Mouse (Mus musculus) cerebellum, adult 11 months (tissue): Measurements from ENCODE around the gene Cwc22.

Experiments
- DNase-seq: peaks from one replicate; pipeline ENCODE4 v3.0.0; 2022

Gene Cwc22

DNA sequence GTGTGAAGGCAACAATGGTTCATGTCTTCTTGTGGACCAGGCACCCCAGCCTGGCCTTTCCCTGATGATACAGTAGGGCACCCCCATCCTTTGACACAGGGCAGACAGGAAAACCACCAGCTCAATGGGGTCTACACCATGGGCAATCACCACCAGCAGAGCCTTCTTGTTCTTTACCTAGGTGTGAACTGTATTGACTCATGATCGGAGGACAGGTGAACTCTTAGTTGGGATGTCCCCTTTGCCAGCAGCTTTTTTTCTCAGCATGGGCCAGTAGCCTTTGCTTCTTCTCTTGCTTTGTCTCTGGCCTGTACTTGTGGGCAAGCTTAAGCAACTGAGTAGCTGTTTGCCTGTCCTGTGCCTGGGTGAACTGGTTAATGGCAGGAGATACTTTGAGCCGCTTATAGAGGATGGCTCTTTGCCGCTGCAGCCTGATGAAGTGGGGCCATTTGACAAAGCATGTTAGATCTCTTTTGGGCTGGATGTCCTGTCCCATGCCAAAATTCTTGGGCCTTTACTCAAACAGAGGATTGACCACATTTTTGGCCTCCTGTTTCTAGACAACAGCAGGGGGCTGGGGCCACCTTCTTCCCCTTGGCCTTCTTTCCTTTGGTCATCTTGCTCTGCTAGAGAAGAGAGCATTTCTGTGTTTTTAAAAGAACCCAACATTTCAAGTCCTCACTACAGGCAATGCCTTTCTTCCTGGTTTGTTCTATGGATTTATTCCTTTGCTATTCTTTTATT lies 16.4 kb upstream of the Cwc22 start:
- no peak for DNase-seq

DNA sequence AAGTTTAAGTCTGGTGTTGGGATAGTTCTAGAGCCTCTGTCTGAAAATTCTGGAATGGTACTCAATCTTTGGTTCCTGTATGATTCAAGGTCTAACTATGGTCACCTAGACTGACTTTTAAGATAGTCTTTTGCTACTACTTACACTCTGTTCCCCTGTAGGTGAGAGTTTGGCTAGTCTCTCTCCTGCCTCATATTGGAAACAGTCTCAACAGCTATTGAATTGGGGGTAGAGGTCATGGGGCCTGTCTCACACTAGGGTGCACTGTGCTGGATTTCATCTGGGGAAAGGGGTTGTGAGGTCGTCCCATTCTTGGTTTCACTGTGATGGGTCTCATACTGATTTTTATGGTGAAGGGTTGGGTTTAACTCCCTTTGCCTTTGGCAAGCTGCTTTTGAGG lies 15.1 kb upstream of the Cwc22 start:
- DNase-seq = no peak

DNA sequence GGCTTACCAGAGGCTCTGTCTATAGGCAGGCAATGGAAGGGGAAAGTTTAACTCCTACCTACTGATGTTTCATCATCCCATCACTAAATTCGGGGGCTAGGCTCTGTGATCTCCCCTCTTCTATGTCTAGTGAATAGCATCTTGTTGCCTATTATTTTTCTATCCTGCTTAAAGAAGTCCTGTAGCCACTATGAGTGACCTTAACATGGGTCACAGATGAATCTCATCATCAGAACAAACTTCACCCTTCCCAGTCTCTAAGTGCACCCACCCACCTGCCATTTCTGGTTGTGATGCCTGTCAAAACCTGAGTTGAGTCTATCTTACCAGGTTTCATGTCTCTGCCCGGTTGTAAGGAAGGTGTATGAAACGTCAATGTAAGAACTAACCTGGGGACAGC lies 14.5 kb upstream of the Cwc22 start:
- DNase-seq = no peak

DNA sequence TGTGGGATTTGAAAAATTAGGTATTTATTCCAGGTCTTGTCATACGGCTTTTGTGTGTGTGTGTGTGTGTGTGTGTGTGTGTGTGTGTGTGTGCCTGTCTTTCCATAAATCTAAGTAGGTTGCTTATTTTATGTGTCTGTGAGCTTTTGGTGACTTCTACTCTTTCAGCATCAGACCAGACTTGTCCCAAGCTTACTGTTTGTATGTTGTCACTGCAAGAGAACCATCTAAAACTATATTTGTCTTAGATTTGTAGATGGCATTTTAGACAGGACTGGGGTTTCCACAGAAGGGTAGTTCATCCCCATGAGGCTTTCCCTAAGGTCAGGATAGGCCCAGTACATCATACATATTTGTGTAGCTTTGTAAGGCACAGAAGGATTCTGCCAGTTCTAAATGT lies 13.2 kb upstream of the Cwc22 start:
- no peak for DNase-seq

DNA sequence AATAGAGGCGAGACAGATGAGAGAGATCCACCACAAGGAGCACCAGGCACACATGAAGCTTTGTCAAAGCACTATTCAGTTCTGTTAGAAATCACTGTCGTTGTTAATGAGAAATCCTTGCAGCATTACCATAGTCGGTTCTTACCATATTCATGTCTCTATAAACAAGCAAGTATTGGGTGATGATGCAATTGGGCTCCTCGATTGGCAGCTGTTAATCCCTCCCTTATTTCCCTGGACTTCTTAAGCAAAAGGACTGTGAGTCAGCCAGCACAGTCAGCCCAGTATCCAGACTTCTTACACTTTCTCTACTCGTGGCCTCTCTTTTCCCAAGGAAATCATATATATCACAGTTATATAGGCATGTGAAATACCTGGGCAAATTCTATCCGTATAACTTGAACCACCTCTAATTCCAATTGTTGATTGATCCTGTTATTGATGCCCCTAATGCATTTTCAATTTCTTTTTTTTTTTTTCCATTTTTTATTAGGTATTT lies 5.3 kb upstream of the Cwc22 start:
- DNase-seq = no peak

DNA sequence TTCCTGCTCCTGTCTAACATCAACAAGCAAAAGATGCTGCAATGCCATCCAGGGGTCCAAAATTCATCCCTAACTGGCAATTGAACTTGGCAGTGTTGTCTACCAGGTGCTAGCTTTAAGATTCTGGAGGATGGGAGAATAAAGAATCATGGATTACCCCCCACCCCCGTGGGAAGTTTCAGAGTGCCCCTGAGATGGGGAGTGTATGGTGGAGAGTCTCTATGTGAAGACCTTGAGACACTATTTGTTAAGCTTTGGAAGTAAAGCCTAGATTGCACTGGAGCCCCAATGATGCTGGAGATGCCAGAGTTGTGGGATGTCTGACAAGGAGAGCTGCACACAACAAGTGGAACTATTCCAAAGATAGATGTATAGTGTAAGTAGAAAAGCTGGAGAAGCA lies 3.9 kb upstream of the Cwc22 start:
- no peak for DNase-seq

DNA sequence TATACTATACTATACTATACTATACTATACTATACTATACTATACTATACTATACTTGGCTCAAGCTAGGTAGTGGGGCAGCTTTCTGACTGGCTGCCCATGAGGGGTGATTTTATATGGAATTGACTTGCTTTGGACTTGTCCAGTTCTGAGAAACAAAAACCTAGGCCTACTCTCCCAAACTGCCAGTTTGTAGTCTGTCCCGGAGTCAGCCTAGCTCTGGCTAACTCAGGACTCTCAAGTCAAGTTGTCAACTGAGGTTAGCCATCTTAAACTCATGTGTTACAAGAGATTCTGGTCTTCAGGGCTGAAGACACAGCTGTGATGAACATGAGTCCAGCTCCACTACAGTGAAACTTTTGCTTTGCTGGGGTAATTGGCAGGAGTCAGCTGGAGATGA lies 3.3 kb upstream of the Cwc22 start:
- DNase-seq = no peak

DNA sequence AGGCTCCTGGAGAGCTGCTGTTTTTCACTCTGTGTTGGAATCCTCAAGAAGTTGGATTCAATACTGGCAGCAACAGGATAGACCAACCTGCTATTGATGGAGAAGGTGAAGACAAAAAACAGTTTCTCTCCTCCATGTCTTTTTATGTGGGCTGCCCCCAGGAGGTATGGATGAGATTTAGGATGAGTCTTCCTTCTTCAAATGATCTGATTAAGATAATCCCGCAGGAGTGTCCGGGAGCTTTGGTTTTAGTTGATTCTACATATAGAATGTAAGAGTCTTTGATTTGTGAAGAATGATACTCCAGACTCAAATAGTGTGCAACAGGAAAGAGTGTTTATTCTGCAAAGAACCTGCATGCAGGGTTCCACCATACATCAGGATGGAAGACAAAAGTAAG lies 2.7 kb upstream of the Cwc22 start:
- no peak for DNase-seq

DNA sequence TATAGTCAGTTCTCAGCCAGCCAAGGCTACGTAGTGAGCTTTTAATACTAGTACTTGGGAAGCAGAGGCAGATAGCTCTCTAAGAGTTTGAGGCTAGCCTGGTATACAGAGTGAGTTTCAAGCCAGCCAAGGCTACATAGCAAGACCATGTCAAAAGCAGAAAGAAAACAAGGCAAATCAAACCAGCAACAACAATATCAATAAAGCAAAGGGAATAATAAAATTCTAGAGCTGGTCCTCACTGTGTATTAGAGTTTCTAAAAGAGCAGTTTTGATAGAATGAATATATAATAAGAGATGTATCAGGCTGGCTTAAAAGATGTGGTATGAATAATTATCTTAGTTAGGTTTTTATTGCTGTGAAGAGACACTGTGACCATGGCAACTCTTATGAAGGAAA lies 2.0 kb upstream of the Cwc22 start:
- DNase-seq = no peak

DNA sequence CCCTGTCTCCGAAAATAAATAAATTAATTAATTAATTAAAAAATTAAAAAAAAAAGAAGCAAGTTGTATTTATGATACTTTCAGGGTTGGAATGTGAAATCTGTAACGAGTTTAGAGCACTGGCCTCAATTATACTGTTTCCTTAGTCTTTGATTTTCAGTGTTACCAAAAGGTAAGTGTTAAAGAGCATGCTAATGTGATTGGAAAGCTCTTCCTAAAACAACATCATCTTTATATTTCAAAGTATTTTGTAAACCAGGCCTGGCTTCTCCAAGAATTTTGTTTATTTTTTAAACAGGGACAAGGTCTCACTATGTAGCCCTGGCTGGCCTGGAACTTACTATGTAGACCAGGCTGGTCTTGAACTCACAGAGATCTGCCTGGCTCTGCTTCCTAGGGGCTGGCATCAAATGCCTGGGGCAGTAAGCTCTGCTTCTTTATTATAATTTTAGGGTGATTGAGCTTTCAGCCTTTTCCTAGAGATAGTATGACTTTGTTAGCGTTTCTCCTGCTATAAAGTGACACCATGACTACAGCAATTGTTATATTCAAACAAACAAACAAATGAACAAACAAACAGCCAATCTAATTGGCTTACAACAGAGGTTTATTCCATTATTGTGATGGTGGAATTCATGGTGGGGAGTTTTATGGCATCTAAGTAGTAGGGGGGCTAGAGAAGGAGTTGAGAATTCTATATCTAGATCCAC lies 1.1 kb upstream of the Cwc22 start:
- DNase-seq = no peak

DNA sequence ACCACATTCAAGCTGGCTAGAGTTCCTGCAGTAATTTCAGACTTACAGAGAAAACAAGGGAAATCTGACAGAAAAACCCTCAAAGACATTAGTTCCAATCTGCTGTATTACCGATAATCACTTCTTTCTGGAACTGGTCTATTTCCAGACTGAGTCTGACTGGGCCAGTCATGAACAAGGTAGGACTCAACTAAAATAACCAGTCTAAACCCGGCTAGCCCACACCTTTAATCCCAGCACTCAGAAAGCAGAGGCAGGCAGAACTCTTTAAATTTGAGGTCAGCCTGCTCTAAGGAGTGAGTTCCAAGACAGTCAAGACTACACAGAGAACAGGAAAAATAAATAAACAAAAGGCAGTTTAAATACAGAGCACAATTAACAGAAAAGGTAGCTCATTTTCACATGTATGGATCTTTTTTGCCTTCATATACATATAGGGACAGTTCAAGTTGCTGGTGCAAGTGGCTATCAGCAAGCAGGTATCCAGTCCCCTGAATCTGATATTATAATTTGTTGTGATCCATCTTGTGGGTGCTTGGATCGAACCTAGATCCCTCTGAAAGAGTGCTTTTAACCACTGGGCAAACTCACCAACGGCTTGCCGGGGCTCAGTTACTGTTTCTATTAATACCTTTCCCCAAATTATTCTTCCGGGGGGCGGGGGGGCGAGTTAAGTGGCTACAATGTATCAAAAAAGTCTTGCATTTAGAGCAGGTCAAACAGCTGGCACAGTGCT lies 1.1 kb downstream of the Cwc22 start:
- no peak for DNase-seq

DNA sequence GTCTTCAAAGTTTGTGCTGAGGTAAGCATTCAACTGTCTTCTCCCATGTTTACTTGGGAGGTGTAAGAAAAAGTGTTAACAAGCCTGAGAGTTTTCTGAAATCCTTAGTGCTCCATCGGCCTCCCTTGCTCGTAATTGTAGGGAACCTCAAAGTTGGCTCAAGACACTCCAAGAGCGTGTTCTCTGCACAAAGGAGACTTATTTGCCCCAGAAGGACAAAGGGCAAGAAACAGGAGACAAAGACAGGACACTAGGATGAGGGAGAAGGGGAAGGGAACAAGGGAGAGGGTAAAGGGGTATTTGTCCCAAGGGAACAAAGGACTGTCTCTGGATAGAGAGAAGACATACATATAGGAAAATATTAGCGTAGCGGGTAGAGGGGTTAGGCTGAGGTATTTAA lies 1.9 kb downstream of the Cwc22 start:
- DNase-seq = no peak

DNA sequence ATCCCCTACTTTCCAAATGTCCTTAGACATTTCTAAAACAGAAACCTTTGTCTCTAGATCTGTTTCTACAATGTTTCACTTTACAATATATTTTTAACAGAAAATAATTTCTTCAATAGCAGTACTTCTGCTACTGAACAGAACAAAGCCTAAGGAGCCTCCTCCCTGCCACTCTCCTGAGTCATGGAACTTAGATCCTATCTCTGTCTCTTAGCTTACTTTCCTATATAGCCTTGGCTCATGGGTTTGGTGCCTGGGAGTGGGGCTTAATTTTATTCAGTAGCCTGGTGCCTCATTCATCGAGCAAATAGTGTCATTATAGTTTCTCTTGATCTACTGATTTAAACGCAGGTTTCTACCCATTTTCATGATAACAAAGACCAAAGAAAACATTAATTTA lies 4.2 kb downstream of the Cwc22 start:
- no peak for DNase-seq

DNA sequence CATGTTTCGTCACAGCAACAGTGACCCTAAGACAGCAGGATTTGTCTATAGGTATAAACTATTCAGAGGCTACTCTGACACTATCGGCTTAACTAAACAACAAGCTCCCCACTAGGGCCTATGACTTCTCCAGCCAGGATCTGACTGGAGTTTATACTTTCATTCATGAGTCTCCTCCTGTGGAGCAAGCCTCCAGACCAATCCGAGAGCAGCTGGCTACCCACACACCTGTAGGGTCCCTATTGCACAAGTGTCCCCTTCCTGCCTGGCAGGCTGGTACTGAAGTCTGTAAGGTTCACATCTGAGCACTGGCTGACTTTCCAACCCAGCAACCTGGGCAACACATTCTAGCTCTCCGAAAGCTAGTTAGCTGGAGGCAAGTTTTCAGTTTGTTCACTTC lies 7.9 kb downstream of the Cwc22 start:
- no peak for DNase-seq

DNA sequence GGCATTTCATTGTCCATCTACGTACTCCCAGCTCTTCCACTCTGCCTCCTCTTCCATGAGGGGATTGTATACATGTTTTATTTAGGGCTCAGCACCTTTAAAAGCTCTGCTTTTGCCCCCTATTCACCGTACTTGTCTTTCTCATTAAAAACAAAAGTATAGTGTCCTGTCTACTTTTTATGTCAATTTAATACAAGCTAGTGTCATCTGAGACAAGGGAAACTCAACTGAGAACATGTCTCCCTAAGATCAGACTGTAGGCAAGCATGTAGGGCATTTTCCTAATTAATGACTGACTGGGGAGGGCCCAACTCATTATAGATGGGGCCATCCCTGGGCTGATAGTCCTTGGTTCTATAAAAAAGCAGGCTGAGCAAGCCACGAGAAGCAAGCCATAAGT lies 8.4 kb downstream of the Cwc22 start:
- DNase-seq = no peak

DNA sequence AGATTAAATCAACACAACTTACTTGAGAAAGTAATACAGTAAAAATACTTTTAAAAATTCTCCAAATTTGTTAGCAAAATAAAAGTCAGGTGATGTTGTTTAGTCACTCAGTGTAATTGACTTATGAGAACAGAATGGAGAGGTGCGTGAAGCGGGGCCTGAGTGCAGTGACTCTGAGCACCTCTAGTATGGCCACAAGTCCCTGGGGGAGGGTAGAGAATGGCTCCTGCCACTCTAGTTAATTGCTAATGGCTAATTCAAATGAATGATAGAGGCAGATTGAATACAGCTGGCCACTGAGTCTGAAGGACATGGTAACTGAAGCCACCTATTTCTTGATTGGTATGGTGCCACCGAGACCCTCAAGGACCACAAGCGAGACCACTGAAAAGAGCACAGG lies 12.0 kb downstream of the Cwc22 start:
- no peak for DNase-seq

DNA sequence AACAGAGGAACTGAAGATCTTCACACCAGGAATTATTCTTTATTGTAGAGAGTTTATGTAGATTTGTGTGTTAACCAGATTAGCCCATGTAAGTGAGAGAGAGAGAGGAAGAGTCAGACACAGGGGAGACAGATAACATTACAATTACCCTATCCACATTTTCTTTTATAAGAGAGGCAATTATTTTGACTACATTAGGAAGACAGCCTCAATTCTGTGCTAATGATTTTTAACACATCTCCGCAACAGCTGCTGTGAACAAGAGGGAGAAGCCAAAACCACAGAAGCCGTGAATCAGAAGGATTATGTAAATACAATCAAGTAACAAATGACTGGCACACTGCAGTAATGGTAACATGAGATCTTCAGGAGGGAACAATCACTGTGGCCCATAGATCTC lies 12.5 kb downstream of the Cwc22 start:
- no peak for DNase-seq

DNA sequence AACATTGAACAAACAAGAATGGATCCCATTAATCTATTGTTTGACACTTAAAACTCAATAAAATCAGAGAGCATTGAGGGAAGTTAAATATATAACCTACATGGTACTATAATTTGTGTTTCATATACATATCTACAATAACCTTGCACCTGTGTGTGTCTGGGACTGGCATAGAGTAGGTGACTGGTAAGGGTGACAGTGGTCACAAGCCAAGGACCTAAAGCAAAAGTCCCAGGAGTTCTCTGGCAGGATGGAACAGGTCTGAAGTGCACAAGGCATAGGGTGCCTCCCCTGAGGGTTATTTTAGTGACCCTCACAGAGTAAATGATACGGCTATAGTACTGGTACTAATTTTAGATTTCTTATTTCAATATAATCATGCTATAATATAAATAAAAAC lies 14.2 kb downstream of the Cwc22 start:
- no peak for DNase-seq

DNA sequence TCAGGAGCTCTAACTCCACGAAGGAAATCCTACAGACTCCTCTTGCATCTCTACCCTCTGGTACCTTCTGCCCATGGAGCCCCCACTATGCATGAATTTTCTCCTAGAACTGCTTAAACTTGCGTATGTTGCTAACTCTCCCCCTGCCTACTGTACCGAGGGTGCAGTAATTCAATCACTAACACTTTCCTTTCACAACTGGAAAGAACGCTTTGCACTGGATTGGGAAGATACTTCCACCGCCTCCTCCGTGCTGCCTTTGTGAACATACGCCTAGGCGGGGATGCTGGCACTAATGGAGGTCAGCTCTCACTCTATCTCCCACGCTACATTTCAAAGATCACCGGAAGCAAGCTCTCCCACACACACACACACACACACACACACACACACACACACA lies 17.8 kb downstream of the Cwc22 start:
- DNase-seq = no peak

DNA sequence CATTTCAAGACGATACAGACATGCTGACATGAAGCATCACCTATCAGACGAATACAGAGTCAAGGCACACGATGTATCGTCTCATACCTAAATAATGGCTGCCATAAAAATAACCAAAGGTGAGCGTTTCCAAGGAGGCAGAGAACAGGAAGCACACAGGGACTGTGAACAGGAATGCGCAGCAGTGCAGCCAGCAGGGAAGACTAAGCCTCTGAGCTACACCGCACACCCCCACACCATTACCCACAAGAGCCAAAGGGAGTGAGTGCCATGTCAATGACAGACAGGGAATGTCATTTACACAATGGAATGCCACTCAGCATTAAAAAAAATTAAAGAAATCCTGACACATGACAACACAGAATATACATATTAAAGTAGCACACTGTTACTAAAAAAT lies 19.7 kb downstream of the Cwc22 start:
- no peak for DNase-seq

DNA sequence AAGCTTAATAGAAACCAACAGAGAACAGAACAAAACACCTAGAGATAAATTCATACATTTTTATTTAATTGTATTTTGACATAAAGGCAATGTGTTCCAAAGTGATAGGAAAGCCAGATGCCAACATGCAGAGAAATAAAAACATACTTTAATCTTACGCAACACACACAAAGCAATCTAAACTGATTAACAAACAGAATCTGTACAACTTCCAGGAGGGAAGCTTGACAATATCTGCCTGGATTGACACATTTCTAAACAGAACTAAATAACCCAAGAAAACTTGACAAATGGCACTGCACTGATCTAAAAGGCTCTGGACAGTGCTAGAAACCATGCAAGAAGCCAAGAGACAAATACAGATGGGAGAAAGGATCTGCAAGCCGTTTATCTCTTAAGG lies 20.2 kb downstream of the Cwc22 start:
- DNase-seq = no peak

DNA sequence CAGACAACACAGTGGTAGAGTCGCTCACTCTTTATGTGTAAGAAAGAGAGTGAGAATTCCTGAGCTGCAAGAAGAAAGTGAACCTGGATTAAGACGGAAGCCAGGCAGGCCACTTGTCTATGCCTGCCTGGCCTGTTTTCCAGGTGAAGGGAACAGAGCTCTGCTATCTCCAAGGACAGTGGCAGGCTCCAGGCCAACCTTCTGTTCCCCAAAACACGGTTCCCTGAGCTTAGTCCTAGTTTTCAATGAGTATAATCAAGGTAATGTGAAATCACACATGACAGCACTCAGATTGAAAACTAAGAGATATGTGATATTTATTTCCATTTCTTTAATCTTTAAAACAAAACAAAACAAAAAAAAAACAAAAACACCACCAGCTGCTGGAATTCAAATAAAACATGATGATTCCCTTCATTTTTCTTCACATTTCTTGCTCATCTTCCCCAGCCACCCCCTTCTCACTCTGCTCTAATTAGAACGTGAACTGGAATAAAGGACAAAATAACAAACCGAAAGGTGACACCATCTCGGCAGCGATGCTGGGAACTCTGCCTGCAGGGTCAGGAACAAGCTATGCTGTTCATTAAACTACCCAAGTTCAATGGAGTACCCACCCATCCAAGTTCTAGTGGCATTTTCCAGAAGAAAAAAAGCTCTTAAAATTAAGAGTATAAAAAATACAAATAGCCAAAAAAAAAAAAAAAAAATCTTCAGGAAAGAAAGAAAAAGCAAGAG lies 20.8 kb downstream of the Cwc22 start:
- peak; percentile 67 for DNase-seq

DNA sequence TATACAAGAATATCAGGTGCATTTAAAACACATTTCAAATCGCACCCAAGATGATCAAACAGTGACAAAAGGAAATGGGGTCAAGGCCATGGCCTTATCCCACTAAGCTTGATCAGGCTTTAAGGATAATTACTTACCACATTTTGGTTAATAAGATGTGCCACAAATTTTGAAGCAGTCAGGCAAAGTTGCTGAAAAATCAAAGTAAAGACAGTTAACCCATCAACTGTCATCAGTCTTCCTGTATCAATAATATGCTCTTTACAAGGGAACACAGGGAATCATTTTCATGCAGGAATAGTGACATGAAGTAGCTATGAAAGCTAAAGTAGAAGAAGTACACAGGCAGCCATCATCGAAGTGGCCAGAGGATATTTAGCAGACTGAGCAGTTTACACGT lies 22.2 kb downstream of the Cwc22 start:
- no peak for DNase-seq
